Mouse (Mus musculus) forebrain, embryonic 15.5 days (tissue): ENCODE results near the gene Pax9. TPM values are rescaled to one million over a fixed set of nuclear protein-coding genes. Genes with fewer than 3 reads are reported as not detected.
A peak's percentile ranks its signal among the peaks of the same experiment; 100 is the strongest.

Experiments used
- ATAC-seq: fragments of 200-750 bp; cut with Nextera tagmentation; replicated peaks from 2 replicates; pipeline ENCODE4 v1.8.0; 2017; ENCODE audit warnings: mild to moderate bottlenecking, moderate TSS enrichment, moderate library complexity
- H3K27ac ChIP-seq: fragments of 300-500 bp; sonication (generic); replicated peaks from 2 replicates; pipeline ENCODE4 v1.5.1; 2015; ENCODE audit warnings: mild to moderate bottlenecking, inconsistent platforms
- H3K27me3 ChIP-seq: fragments of 300-500 bp; sonication (generic); 2 replicates; pipeline ENCODE4 v1.6.1; 2015; ENCODE audit warnings: inconsistent platforms
- H3K36me3 ChIP-seq: fragments of 300-500 bp; sonication (generic); 2 replicates; pipeline ENCODE4 v1.6.1; 2015; ENCODE audit warnings: mild to moderate bottlenecking, inconsistent platforms
- H3K4me1 ChIP-seq: fragments of 300-500 bp; sonication (generic); 2 replicates; pipeline ENCODE4 v1.6.1; 2015; ENCODE audit warnings: inconsistent platforms
- H3K4me2 ChIP-seq: fragments of 300-500 bp; sonication (generic); replicated peaks from 2 replicates; pipeline ENCODE4 v1.6.1; 2015; ENCODE audit warnings: mild to moderate bottlenecking, inconsistent platforms
- H3K4me3 ChIP-seq: fragments of 300-500 bp; sonication (generic); 2 replicates; pipeline ENCODE4 v1.5.1; 2015; ENCODE audit warnings: mild to moderate bottlenecking, inconsistent platforms
- H3K9ac ChIP-seq: fragments of 300-500 bp; sonication (generic); replicated peaks from 2 replicates; pipeline ENCODE4 v1.6.1; 2015; ENCODE audit warnings: mild to moderate bottlenecking, inconsistent platforms
- H3K9me3 ChIP-seq: fragments of 300-500 bp; sonication (generic); 2 replicates; pipeline ENCODE4 v1.6.1; 2016; ENCODE audit warnings: inconsistent platforms
- WGBS: fragments of 180-500 bp; shearing (Covaris S2); methylation state at CpG from one replicate; pipeline ENCODE4 v1.1.7; 2015; ENCODE audit warnings: mixed read lengths; 5-methylcytosine and 5-hydroxymethylcytosine counted together
- polyA plus RNA-seq: library from polyadenylated mRNA; unstranded; fragments of >200 nt; fragmentation: Nextera tagmentation; extraction: Ambion mirVana; gene quantifications from 2 replicates; pipeline ENCODE4 v1.2.1, GENCODE M21; 2015

Gene Pax9
- polyA plus RNA-seq = not detected in 2 replicates

DNA sequence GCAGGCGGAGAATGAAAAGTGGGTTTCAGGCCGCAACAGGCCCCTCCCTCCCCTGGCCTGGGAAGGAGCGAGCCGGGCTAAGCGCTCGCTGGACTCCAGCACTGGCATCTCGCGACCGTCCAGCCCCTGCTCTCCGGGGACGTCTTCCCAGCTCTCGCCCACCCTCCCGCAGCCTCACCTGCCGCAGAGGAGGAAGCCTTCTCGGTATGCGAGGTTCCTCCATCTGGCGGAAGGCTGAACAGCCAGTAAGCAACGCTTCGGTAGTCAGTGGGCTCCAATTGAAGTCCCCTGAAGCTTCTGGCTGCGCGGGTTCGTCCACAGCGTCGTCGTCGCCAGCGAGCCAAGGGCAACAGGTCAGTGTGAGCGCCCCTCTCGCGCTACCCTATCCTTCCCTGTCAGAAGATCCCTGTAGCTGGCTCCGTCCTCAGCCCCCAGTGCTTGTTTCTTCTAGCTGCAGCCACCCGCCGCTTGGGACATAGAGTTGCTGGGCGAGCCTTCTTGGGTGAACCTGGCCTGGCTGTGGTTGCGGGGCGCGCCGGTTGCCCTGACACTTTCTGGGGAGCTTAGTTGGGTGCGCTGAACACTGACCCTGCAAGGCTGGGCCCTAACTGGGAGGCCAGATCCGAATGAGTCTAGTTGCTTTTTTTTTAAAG, at the start of gene Pax9:
Gene Pax9, plus strand, starts transcription at position 341 of the 653 bp plus-strand sequence.
- Histone ChIP-seq H3K36me3 (no peaks in the 10 kb centered on the region), H3K27me3 (peaks cover 99% of the 10 kb centered on the region), H3K27ac (no peak within 1 kb of the TSS), H3K4me3 (0 out of 2 replicates have a peak within 1 kb of the TSS, but pooled peaks have one; percentile 0), H3K9me3 (no peaks in the 10 kb centered on the region; the same call in 1 of the 2 replicates), H3K9ac (no peak within 1 kb of the TSS), H3K4me2 (no peak within 1 kb of the TSS), H3K4me1 (peaks cover 20% of the 10 kb centered on the region)
- under 1% methylated on average over 37 of the region's 40 CpGs for WGBS
- no peak for ATAC-seq

DNA sequence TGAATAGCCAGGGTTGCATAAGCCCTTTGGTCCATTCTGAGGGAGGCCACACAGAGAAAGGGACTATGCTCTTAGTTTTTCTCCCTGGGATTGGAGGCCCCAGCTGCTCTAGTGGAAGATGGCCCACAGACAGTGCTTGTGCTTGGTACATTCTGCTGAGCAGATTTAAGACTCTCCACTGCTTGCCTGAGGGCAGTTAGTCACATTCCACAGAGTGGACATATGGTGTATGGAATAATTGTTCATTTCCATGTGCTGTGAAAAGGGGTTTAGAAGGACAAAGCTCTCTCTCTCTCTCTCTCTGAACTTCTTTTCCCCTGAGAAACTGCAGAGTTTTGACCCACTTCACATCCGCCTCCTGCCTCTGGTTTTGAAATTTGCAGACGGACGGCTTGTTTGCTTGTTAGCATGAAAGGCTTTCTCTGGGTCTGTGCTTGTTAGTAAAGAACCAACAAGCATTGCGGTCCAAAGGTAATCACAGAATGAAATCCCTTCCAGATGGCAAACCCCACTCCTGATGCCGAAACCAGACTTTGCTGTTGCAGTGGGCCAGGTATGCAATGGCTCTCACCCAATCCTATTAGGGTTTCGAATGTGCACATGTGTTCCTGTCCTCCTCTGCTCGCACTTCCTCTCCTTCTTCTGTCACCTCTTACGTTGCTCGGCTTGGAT, 22.0 kb upstream of the Pax9 start:
- H3K27ac ChIP-seq = no peak overlapping the region
- H3K9ac ChIP-seq = no peak overlapping the region
- no peak for ATAC-seq
- H3K27me3 ChIP-seq = no peaks in the 10 kb centered on the region
- WGBS = 73% methylated on average over 9 of the region's 9 CpGs
- H3K4me3 ChIP-seq = no peak overlapping the region
- H3K36me3 ChIP-seq = no peaks in the 10 kb centered on the region
- no peak overlapping the region for H3K4me2 ChIP-seq
- H3K4me1 ChIP-seq = no peaks in the 10 kb centered on the region
- H3K9me3 ChIP-seq = no peaks in the 10 kb centered on the region

DNA sequence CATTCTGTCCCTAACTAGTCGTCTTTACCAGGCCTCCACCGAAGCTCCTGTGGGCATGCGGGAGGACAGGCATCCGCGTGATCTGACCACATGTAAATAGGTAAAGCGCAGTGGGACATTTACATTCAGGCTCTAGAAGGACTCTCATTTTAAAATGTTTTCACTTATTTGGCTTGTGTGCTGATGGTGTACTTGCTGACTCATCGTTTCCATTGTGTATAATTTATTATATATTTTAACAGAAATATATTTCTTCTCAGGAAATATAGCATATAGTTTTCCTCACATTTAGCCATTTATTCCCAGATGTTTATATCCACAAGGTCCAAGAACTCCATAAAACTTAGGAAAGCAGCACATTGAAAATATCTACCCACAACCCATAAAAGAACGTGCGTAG, 20.8 kb upstream of the Pax9 start:
- no peak for ATAC-seq
- Histone ChIP-seq H3K4me3 (no peak overlapping the region), H3K9me3 (no peaks in the 10 kb centered on the region), H3K9ac (no peak overlapping the region), H3K27me3 (no peaks in the 10 kb centered on the region), H3K4me1 (no peaks in the 10 kb centered on the region), H3K4me2 (no peak overlapping the region), H3K36me3 (no peaks in the 10 kb centered on the region), H3K27ac (no peak overlapping the region)
- WGBS = 93% methylated on average over 9 of the region's 9 CpGs

- no peak overlapping the region for H3K27ac ChIP-seq
- 23% methylated on average over 3 of the region's 3 CpGs for WGBS
- H3K4me1 ChIP-seq = no peaks in the 10 kb centered on the region
- H3K9me3 ChIP-seq = no peaks in the 10 kb centered on the region
- peaks cover 23% of the 10 kb centered on the region for H3K27me3 ChIP-seq
- no peaks in the 10 kb centered on the region for H3K36me3 ChIP-seq
- H3K4me3 ChIP-seq = no peak overlapping the region
- no peak overlapping the region for H3K9ac ChIP-seq
- ATAC-seq = no peak
- no peak overlapping the region for H3K4me2 ChIP-seq
These were observed 16.8 kb upstream of the Pax9 start for GRCm38 (mm10) chr12:56674726-56675125.

GRCm38 (mm10) chr12:56677620-56678019, 13.9 kb upstream of the Pax9 start:
- ATAC-seq = no peak
- Histone ChIP-seq H3K9me3 (no peaks in the 10 kb centered on the region), H3K4me2 (no peak overlapping the region), H3K4me1 (peaks cover 7% of the 10 kb centered on the region), H3K9ac (no peak overlapping the region), H3K27me3 (peaks cover 52% of the 10 kb centered on the region), H3K4me3 (no peak overlapping the region), H3K27ac (no peak overlapping the region), H3K36me3 (no peaks in the 10 kb centered on the region)
- 71% methylated on average over 7 of the region's 7 CpGs for WGBS

DNA sequence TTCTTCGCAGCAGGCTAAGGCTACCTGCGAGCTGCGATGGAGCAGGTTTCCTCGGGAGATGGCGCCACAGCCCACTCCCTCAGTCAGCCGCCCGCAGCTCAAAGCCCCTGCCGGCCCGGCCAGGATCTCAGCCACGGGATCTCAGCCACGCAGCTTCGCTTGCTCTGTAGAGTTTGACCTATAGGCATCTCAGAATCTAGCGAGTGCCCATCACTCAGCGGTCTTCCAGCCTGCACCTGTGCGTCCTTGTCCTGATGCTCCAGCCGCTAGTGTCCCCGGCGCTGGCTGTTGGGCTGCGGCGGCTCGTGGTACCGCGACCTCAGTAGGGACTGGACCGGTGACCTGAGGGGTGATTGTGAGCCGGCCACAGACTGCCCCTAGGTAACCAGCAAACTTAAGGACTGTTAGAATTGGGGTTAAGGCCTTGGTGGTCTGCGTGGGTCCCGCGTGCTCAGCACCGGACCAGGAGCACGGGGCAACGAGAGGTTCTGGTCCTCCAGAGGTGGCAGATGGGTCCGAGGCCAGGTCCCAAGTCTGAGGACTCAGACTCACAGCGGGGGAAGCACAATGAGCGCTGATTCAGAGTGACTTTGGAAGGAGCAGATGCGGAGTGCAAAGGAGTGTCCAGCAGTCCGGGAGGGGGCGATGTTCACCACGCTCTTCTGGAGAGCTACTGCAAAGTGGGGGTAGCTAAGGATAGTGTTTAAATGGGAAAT, 10.3 kb upstream of the Pax9 start:
- H3K4me2 ChIP-seq = peak overlapping the region; percentile 42
- no peaks in the 10 kb centered on the region for H3K36me3 ChIP-seq
- H3K9ac ChIP-seq = peak overlapping the region; percentile 19; the same call in 1 of the 2 replicates
- H3K4me1 ChIP-seq = peaks cover 7% of the 10 kb centered on the region
- peak; percentile 67 for ATAC-seq
- peak overlapping the region; percentile 12 for H3K4me3 ChIP-seq
- no peak overlapping the region for H3K27ac ChIP-seq
- under 1% methylated on average over 38 of the region's 38 CpGs for WGBS
- H3K9me3 ChIP-seq = no peaks in the 10 kb centered on the region
- H3K27me3 ChIP-seq = peaks cover 83% of the 10 kb centered on the region

GRCm38 (mm10) chr12:56687640-56688481, 3.7 kb upstream of the Pax9 start:
- no peak for ATAC-seq
- Histone ChIP-seq H3K4me1 (0 out of 2 replicates have a peak, but pooled peaks cover 4% of the 10 kb centered on the region), H3K9me3 (no peaks in the 10 kb centered on the region; the same call in 1 of the 2 replicates), H3K4me3 (no peak overlapping the region), H3K4me2 (no peak overlapping the region), H3K27me3 (peaks cover 98% of the 10 kb centered on the region), H3K36me3 (no peaks in the 10 kb centered on the region), H3K27ac (no peak overlapping the region), H3K9ac (no peak overlapping the region)
- WGBS = 3% methylated on average over 15 of the region's 15 CpGs

GRCm38 (mm10) chr12:56688482-56688840, 3.1 kb upstream of the Pax9 start:
- Histone ChIP-seq H3K36me3 (no peaks in the 10 kb centered on the region), H3K4me2 (no peak overlapping the region), H3K4me1 (0 out of 2 replicates have a peak, but pooled peaks cover 4% of the 10 kb centered on the region), H3K27ac (no peak overlapping the region), H3K9ac (no peak overlapping the region), H3K9me3 (no peaks in the 10 kb centered on the region; the same call in 1 of the 2 replicates), H3K4me3 (no peak overlapping the region), H3K27me3 (peaks cover 98% of the 10 kb centered on the region)
- WGBS = under 1% methylated on average over 10 of the region's 10 CpGs
- ATAC-seq = no peak

- Histone ChIP-seq H3K4me3 (no peak overlapping the region), H3K36me3 (no peaks in the 10 kb centered on the region), H3K4me2 (no peak overlapping the region), H3K27me3 (peaks cover 98% of the 10 kb centered on the region), H3K9me3 (no peaks in the 10 kb centered on the region; the same call in 1 of the 2 replicates), H3K4me1 (0 out of 2 replicates have a peak, but pooled peaks cover 4% of the 10 kb centered on the region), H3K9ac (no peak overlapping the region), H3K27ac (no peak overlapping the region)
- ATAC-seq = no peak
- 2% methylated on average over 8 of the region's 8 CpGs for WGBS
These were observed 2.6 kb upstream of the Pax9 start for GRCm38 (mm10) chr12:56688920-56689319.

- no peak for ATAC-seq
- no peak overlapping the region for H3K4me2 ChIP-seq
- no peak overlapping the region for H3K4me3 ChIP-seq
- 0 out of 2 replicates have a peak, but pooled peaks cover 4% of the 10 kb centered on the region for H3K4me1 ChIP-seq
- H3K27ac ChIP-seq = no peak overlapping the region
- 1% methylated on average over 10 of the region's 10 CpGs for WGBS
- H3K9ac ChIP-seq = no peak overlapping the region
- no peaks in the 10 kb centered on the region; the same call in 1 of the 2 replicates for H3K9me3 ChIP-seq
- H3K27me3 ChIP-seq = peaks cover 98% of the 10 kb centered on the region
- no peaks in the 10 kb centered on the region for H3K36me3 ChIP-seq
These were observed 2.2 kb upstream of the Pax9 start for GRCm38 (mm10) chr12:56689331-56689730.

GRCm38 (mm10) chr12:56689736-56690135, 1.8 kb upstream of the Pax9 start:
- 0 out of 2 replicates have a peak, but pooled peaks cover 4% of the 10 kb centered on the region for H3K4me1 ChIP-seq
- no peak overlapping the region for H3K4me2 ChIP-seq
- H3K9ac ChIP-seq = no peak overlapping the region
- H3K27me3 ChIP-seq = peaks cover 98% of the 10 kb centered on the region
- no peak overlapping the region for H3K4me3 ChIP-seq
- H3K36me3 ChIP-seq = no peaks in the 10 kb centered on the region
- WGBS = 0% methylated on average over 25 of the region's 25 CpGs
- ATAC-seq = no peak
- H3K9me3 ChIP-seq = no peaks in the 10 kb centered on the region; the same call in 1 of the 2 replicates
- H3K27ac ChIP-seq = no peak overlapping the region
